Mouse (Mus musculus) small intestine, adult 2 months (tissue): Measurements from ENCODE around the gene Gm45208.

Source experiments
- CTCF ChIP-seq: fragments of 200-500 bp; IDR thresholded peaks from 2 replicates; pipeline ENCODE4 v1.5.1; 2012; ENCODE audit warnings: low read depth, mild to moderate bottlenecking, control low read depth, inconsistent platforms, low read length, moderate library complexity, mixed read lengths; ENCODE audit not compliant: insufficient replicate concordance, insufficient read length; ENCODE audit errors: extremely low read depth
- POLR2A ChIP-seq: fragments of 200-500 bp; IDR thresholded peaks from 2 replicates; pipeline ENCODE4 v1.6.1; 2012; ENCODE audit warnings: low read depth, mild to moderate bottlenecking, control low read depth, inconsistent platforms, low read length, moderate library complexity

DNA sequence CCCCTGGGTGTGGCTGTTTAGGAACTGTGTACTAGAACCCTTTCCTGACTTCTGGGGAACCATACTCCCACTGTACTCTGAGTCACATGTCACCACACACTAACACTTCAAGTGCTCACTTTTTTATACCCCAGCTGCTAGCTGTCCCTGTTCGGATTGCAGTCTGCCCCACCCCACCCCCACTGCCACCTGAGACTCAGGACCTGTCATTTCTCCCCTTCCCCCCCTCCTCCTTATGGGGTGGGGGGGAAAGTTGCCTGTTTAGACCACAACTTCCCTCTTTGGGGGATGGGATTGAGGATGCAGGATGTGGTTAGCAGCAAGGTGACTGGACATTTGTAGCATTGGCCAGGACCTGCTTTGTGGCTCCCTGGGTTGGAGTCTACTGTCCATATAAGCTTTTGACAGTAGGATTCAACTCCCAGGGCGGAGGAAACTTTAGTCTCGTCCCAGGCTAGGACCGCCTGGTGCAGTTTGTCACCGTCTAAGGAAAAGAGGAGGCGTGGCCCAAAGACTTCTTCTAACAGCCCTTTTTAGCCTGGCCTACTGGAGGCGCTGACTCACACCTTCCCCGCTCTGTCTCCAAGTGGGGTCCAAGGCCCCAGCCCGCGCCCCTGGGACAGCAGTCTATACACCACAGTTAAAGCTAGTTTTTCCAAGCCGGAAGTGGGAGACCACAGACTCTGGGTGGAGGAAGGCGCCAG lies 48.3 kb upstream of the Gm45208 start:
- no peak for TF ChIP-seq POLR2A
- TF ChIP-seq CTCF, result no peak
